Mouse (Mus musculus) midbrain, embryonic 14.5 days (tissue): ENCODE measurements around the gene Gm11213. TPM values are rescaled to one million over a fixed set of nuclear protein-coding genes. Genes with fewer than 3 reads are reported as not detected.

Experiments
- ATAC-seq: fragments of 200-750 bp; cut with Nextera tagmentation; 2 replicates; pipeline ENCODE4 v1.8.0; 2017; ENCODE audit warnings: moderate number of reproducible peaks, moderate library complexity; ENCODE audit not compliant: low FRiP score, low TSS enrichment
- DNase-seq: peaks from one replicate; pipeline ENCODE4 v3.0.0-alpha.2; 2015
- H3K27ac ChIP-seq: fragments of 300-500 bp; sonication (generic); replicated peaks from 2 replicates; pipeline ENCODE4 v1.5.1; 2014; ENCODE audit warnings: mild to moderate bottlenecking, low read depth, low read length, moderate library complexity
- H3K27me3 ChIP-seq: fragments of 300-500 bp; sonication (generic); 2 replicates; pipeline ENCODE4 v1.6.1; 2014; ENCODE audit warnings: low read length, control low read depth, mixed read lengths; ENCODE audit not compliant: control insufficient read depth, insufficient read depth
- H3K36me3 ChIP-seq: fragments of 300-500 bp; sonication (generic); 2 replicates; pipeline ENCODE4 v1.6.1; 2014; ENCODE audit warnings: low read length, control low read depth; ENCODE audit not compliant: control insufficient read depth, insufficient read depth
- H3K4me1 ChIP-seq: fragments of 300-500 bp; sonication (generic); 2 replicates; pipeline ENCODE4 v1.6.1; 2014; ENCODE audit warnings: mild to moderate bottlenecking, antibody characterized with exemption, low read length, control low read depth; ENCODE audit not compliant: control insufficient read depth, insufficient read depth
- H3K4me2 ChIP-seq: fragments of 300-500 bp; sonication (generic); 2 replicates; pipeline ENCODE4 v1.6.1; 2014; ENCODE audit warnings: mild to moderate bottlenecking, low read length, moderate library complexity
- H3K4me3 ChIP-seq: fragments of 300-500 bp; sonication (generic); replicated peaks from 2 replicates; pipeline ENCODE4 v1.5.1; 2014; ENCODE audit warnings: low read depth, low read length
- H3K9ac ChIP-seq: fragments of 300-500 bp; sonication (generic); replicated peaks from 2 replicates; pipeline ENCODE4 v1.6.1; 2014; ENCODE audit warnings: mild to moderate bottlenecking, low read length, moderate library complexity
- H3K9me3 ChIP-seq: fragments of 300-500 bp; sonication (generic); 2 replicates; pipeline ENCODE4 v1.6.1; 2016; ENCODE audit warnings: low read length, control low read depth, mixed read lengths; ENCODE audit not compliant: control insufficient read depth
- WGBS: fragments of 180-500 bp; shearing (Covaris S2); extraction: QIAGEN DNeasy Blood & Tissue Kit; methylation state at CpG from one replicate; pipeline ENCODE4 v1.1.7; 2014; 5-methylcytosine and 5-hydroxymethylcytosine counted together
- polyA plus RNA-seq: library from polyadenylated mRNA; unstranded; fragments of >200 nt; fragmentation: Nextera tagmentation; extraction: Ambion mirVana; gene quantifications from 2 replicates; pipeline ENCODE4 v1.2.1, GENCODE M21; 2014

Gm11213 gene
- polyA plus RNA-seq, 1 experiment from 2014 or later, result not detected

DNA sequence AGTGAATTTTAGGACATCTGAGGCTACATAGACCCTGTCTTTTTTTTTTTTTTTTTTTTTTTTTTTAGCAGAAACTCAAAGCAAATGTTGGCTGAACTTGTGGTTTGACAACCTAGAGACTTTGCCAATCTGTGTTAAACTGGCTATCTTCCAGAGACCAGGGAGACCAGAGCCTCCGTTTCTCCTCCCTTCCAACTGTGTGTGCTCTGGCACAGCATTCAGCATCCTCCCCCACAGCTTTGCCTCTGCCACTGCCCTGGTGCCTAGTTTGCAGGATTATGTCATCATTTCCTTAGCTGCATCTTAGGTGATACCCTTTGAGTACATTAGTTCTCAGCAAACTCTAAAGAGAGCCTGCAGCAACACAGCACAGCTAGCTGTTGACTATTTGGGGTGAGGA lies 57.3 kb downstream of the Gm11213 start:
- Histone ChIP-seq H3K4me1 (peaks cover 14% of the 10 kb centered on the region), H3K36me3 (peaks cover 41% of the 10 kb centered on the region), H3K27ac (no peak overlapping the region), H3K4me3 (no peak overlapping the region), H3K9me3 (no peaks in the 10 kb centered on the region), H3K27me3 (no peaks in the 10 kb centered on the region), H3K9ac (no peak overlapping the region), H3K4me2 (no peak overlapping the region)
- DNase-seq (no peak), ATAC-seq (no peak)
- WGBS, result 69% methylated on average over 1 of the region's 1 CpGs

Other genes with a start within 250 kb of the Gm11213 start
- not detected in 2 replicates for gene Orm3, start 249.1 kb downstream of the Gm11213 start, polyA plus RNA-seq
- gene Orm2, start 242.8 kb downstream of the Gm11213 start, polyA plus RNA-seq, result not detected in 2 replicates
- gene Akna, start 201.9 kb downstream of the Gm11213 start, polyA plus RNA-seq, result 3.0 and 6.1 TPM in 2 replicates
- gene Whrn, start 109.3 kb downstream of the Gm11213 start, polyA plus RNA-seq, result 7.8 and 8.0 TPM in 2 replicates
- gene Atp6v1g1, start 60.5 kb downstream of the Gm11213 start, polyA plus RNA-seq, result 451 and 485 TPM in 2 replicates
- gene Tmem268, start 46.5 kb downstream of the Gm11213 start, polyA plus RNA-seq, result 3.7 and 4.0 TPM in 2 replicates
- gene Tex48, start 17.2 kb upstream of the Gm11213 start, polyA plus RNA-seq, result not detected in 2 replicates
- gene Gm11214, start 58.1 kb upstream of the Gm11213 start, polyA plus RNA-seq, result not detected in 2 replicates
- gene Tnfsf15, start 139.9 kb upstream of the Gm11213 start, polyA plus RNA-seq, result not detected in 2 replicates